Mouse (Mus musculus) thymus, adult 18-20 months (tissue): ENCODE results near the gene Mgat5b.

Experiments
- DNase-seq, 2 experiments: peaks; one replicate each; pipeline ENCODE4 v3.0.0; 2022; ENCODE audit warnings: mixed read lengths in 2 of 2

Gene Mgat5b

GRCm38 (mm10) chr11:116919186-116920020, 740 bp downstream of the Mgat5b start:
- DNase-seq: no peak

- DNase-seq: no peak
Observed at GRCm38 (mm10) chr11:116920746-116921145, 2.1 kb downstream of the Mgat5b start.

GRCm38 (mm10) chr11:116922058-116922457, 3.4 kb downstream of the Mgat5b start:
- no peak for DNase-seq

GRCm38 (mm10) chr11:116928031-116928430, 9.4 kb downstream of the Mgat5b start:
- DNase-seq: no peak

- no peak for DNase-seq
Observed at GRCm38 (mm10) chr11:116934862-116935261, 16.2 kb downstream of the Mgat5b start.

GRCm38 (mm10) chr11:116935354-116935753, 16.7 kb downstream of the Mgat5b start:
- no peak for DNase-seq

GRCm38 (mm10) chr11:116935917-116936316, 17.3 kb downstream of the Mgat5b start:
- DNase-seq: no peak

GRCm38 (mm10) chr11:116937141-116937540, 18.5 kb downstream of the Mgat5b start:
- no peak for DNase-seq

GRCm38 (mm10) chr11:116940088-116940855, 21.6 kb downstream of the Mgat5b start:
- no peak for DNase-seq

- no peak for DNase-seq
Observed at GRCm38 (mm10) chr11:116944346-116944745, 25.7 kb downstream of the Mgat5b start.

- DNase-seq: no peak
Observed at GRCm38 (mm10) chr11:116949832-116950231, 31.2 kb downstream of the Mgat5b start.

- no peak for DNase-seq
Observed at GRCm38 (mm10) chr11:116951429-116951828, 32.8 kb downstream of the Mgat5b start.

- no peak for DNase-seq
Observed at GRCm38 (mm10) chr11:116954231-116955118, 35.8 kb downstream of the Mgat5b start.

GRCm38 (mm10) chr11:116958601-116959000, 39.9 kb downstream of the Mgat5b start:
- no peak for DNase-seq

GRCm38 (mm10) chr11:116965061-116965460, 46.4 kb downstream of the Mgat5b start:
- no peak for DNase-seq

- no peak for DNase-seq
Observed at GRCm38 (mm10) chr11:116965961-116966360, 47.3 kb downstream of the Mgat5b start.

GRCm38 (mm10) chr11:116968586-116968985, 49.9 kb downstream of the Mgat5b start:
- DNase-seq: no peak

GRCm38 (mm10) chr11:116969498-116969897, 50.8 kb downstream of the Mgat5b start:
- DNase-seq: no peak

GRCm38 (mm10) chr11:116970847-116971246, 52.2 kb downstream of the Mgat5b start:
- DNase-seq: no peak

GRCm38 (mm10) chr11:116972828-116973227, 54.2 kb downstream of the Mgat5b start:
- no peak for DNase-seq

GRCm38 (mm10) chr11:116973508-116973907, 54.8 kb downstream of the Mgat5b start:
- no peak for DNase-seq

- no peak for DNase-seq
Observed at GRCm38 (mm10) chr11:116974341-116974740, 55.7 kb downstream of the Mgat5b start.

GRCm38 (mm10) chr11:116980313-116980712, 61.6 kb downstream of the Mgat5b start:
- no peak for DNase-seq
